Mouse (Mus musculus) cerebellum, adult 9-10 months (tissue): ENCODE measurements around the gene Mrpl20.
A peak's percentile ranks its signal among the peaks of the same experiment; 100 is the strongest.

Experiments used
- DNase-seq: peaks from one replicate; pipeline ENCODE4 v3.0.0; 2022

Mrpl20 gene

GRCm38 (mm10) chr4:155802741-155803339 lies at the start of gene Mrpl20:
TSS of gene Mrpl20 (plus strand) at chr4:155802878.
- DNase-seq: no peak

- DNase-seq: no peak
Measured at GRCm38 (mm10) chr4:155757011-155757410, 45.7 kb upstream of the Mrpl20 start.

- DNase-seq: peak; percentile 55
Measured at GRCm38 (mm10) chr4:155759862-155760612, 42.6 kb upstream of the Mrpl20 start.

GRCm38 (mm10) chr4:155760613-155761355 lies 41.9 kb upstream of the Mrpl20 start, which contains the start of gene Atad3a:
TSS of gene Atad3a (minus strand) at chr4:155761093.
- peak; percentile 96 for DNase-seq

DNA sequence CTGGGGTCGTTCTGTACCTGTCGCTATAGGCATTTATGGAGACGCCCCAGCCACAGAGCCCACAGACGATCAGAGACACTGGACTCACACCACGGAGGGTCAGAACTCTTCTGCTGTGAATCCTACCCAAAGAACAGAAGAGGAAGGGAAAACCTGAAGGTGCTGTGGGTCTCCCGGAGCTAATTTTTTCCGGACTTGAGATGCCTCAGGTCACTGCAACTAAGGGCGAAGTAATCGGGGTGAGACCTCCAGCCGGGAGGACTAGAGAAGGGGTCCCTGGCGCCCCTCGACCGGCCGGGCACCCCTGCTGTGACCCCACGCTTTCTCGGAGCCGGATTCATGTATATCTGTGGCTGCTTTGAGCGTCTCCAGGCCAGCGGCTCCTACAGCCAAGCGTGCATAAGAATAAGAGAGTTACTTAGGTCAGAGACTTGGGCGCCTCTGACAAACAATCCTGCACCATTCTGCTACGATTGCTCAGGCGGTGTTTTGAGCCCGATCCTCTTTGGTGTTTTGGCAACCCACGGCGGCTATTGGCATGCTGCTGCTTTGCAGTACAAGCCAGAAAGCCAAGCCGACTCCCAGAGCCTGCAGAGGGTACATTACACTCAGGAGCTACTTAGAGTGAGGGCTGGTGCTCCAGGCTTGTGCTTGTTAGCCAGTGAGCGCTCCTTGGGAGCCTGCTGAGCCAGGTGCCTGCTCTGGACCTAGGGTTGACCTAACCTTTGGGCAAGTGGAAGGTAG lies 41.1 kb upstream of the Mrpl20 start:
- peak; percentile 56 for DNase-seq

GRCm38 (mm10) chr4:155762357-155762756 lies 40.3 kb upstream of the Mrpl20 start:
- DNase-seq: no peak

GRCm38 (mm10) chr4:155769496-155769879 lies 33.2 kb upstream of the Mrpl20 start:
- peak; percentile 53 for DNase-seq

- DNase-seq: peak; percentile 95
Measured at GRCm38 (mm10) chr4:155769880-155770512, 32.7 kb upstream of the Mrpl20 start.

DNA sequence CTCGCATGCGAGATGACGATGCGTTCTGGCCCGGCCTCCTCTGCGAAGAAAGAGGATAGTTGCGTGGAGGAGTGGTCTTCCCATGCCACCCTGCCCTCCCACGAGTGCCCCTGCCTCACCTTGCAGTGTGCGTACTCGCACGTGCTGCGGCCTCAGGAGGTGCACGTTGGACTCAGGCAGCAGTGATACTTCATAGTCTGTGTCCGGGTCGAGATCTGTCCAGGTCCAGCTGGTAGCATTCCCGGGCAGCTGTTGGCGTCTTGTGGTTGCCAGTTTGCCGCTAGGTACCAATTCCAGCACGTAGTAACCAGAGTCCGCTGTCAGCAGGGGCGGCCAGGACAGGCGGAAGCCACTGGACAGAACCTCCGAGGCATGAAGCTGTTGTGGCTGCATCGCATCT lies 32.1 kb upstream of the Mrpl20 start:
- no peak for DNase-seq

DNA sequence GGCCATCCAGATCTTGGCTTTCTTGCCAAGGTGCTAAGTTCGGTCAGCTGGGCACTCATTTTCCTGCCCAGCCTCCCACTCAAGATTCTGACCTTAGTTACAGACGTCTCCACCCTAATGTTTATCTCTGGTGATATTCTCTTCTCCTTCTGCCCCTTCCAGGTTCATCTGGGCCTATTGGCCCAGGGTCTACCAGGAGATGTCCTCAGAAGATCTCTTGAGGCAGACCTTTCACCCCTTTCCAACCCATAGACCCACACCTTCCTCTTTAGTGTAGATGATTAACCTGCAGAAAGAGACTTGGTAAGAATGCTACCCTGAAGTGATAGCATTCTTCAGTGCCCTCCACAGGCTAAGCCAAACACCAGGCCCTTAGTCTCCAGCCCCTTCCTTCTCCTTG lies 31.0 kb upstream of the Mrpl20 start:
- DNase-seq: peak; percentile 28

GRCm38 (mm10) chr4:155772786-155773185 lies 29.9 kb upstream of the Mrpl20 start:
- DNase-seq: peak; percentile 55

GRCm38 (mm10) chr4:155773335-155774078 lies 29.2 kb upstream of the Mrpl20 start:
- peak; percentile 55 for DNase-seq

DNA sequence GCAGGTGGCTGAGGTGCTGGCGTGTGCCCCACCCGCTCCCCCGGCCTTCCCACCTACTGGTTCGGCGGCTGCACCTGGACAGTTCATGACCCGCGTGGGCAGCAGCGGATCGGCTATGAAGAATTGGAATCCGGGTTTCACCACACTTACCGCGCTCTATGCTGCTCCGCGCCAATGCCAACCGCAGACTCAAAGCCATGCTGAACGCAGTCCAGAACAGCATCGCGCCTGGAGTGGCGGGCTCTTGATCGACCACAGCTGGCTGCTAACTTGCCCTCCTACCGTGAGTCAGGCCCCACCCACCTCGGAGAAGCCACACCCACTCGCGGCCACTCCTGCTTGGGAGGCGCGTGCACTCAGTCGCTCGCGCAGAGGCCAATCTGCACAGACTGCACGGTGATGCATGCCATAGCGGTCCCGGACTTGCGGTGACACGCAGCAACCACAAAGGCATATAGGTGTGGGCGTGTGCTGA lies 28.4 kb upstream of the Mrpl20 start, which contains the start of gene Vwa1:
TSS of gene Vwa1 (minus strand) at position 419 of the 475 bp plus-strand sequence.
- peak; percentile 90 for DNase-seq

GRCm38 (mm10) chr4:155774971-155775740 lies 27.5 kb upstream of the Mrpl20 start:
- peak; percentile 72 for DNase-seq

- DNase-seq: peak; percentile 80
Measured at GRCm38 (mm10) chr4:155775855-155776254, 26.8 kb upstream of the Mrpl20 start.

DNA sequence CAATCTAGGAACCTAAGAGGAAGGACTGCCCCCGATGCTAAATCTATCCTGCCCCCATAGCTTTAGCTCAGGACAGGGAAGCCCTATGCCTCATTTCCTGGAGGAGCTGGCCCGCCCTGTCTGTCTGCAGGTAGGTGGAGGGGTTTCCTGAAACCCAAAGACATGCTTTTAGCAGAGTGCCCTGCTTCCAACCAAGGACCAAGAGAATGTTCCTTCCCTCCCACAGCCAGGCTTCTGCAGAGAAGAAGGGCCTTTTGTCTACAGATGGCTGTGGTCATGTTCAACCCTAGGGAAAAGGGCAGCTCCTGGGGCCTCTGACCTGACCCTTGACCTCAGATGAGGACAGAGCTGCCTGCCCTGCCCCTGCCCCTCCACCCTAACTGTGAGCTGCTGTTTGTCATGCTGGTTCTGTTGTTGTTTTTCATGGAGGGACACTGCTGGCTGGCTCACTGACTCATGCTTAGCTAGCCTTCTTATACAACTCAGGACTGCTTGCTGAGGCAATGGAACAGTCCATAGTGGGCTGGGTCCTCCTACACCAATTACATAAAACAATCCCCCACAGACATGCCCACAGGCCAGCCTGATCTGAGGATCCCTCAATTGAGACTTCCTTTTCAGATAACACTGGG lies 25.9 kb upstream of the Mrpl20 start:
- peak; percentile 41 for DNase-seq

DNA sequence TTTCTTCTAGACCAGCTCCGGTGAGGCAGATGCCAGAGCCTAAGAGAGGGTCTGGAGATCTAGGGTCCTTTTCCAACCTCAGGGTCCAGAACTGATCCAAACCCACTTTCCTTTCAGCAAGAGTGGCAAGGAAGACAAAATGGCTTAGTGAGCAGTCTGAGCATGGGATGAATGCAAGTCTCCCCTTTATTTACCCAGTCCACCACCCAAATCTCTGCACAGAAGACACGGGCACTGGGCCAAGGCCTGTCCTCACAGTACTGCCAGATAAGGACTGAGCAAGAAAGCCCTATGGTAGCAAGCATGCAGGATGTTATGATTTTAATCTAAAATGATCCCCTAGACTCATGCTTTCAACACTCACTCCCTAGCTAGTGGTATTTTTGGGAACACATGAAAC lies 24.9 kb upstream of the Mrpl20 start:
- DNase-seq: peak; percentile 40

- DNase-seq: no peak
Measured at GRCm38 (mm10) chr4:155779498-155779897, 23.2 kb upstream of the Mrpl20 start.

- DNase-seq: peak; percentile 23
Measured at GRCm38 (mm10) chr4:155780895-155781294, 21.8 kb upstream of the Mrpl20 start.

DNA sequence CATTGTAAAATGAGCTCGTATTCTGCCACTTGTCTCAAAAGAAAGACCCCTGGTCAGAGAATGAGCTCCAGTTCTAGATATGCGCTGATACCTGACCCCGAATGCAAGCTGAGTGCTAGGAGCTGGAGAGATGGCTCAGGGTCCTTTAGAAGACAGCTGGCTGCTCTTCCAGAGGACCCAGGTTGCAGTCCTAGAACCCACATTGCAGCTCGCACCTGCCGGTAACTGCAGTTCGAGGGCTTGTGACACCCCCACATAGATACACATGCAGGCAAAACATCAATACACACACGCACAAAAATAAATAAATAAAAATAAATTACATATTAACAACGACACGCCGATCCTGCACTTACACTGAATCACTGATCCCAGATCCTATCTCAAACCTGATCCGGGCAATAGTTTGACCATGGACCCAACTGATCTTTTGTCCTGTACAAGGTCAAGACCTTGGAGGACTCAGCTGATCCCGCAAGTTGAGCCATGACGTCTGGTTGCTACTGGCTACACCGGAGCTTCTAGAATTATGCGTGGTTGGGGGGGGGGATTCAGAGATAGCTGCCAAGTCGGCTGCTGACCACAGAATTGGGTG lies 19.1 kb upstream of the Mrpl20 start:
- peak; percentile 39 for DNase-seq
